Mouse (Mus musculus) liver, adult 2 months (tissue): ENCODE results near the gene Aars2. TPM values are rescaled to one million over a fixed set of nuclear protein-coding genes. Genes with fewer than 3 reads are reported as not detected.

ENCODE experiments used
- DNase-seq: peaks from one replicate; pipeline ENCODE4 v3.0.0-alpha.2; 2011; ENCODE audit warnings: low read depth, low spot score; ENCODE audit errors: extremely low read depth
- H3K27ac ChIP-seq: fragments of 200-500 bp; replicated peaks from 2 replicates; pipeline ENCODE4 v1.5.1; 2012; ENCODE audit warnings: low read depth, mild to moderate bottlenecking, control low read depth, inconsistent platforms, low read length; ENCODE audit not compliant: insufficient read depth
- H3K27me3 ChIP-seq: fragments of 200-500 bp; 2 replicates; pipeline ENCODE4 v1.6.1; 2012; ENCODE audit warnings: mild to moderate bottlenecking, moderate library complexity, low read length, inconsistent platforms; ENCODE audit not compliant: control insufficient read depth, insufficient read depth
- H3K36me3 ChIP-seq: fragments of 200-500 bp; 2 replicates; pipeline ENCODE4 v1.6.1; 2012; ENCODE audit warnings: low read length, inconsistent platforms; ENCODE audit not compliant: control insufficient read depth, insufficient read depth
- H3K4me1 ChIP-seq: fragments of 200-500 bp; 2 replicates; pipeline ENCODE4 v1.6.1; 2011; ENCODE audit warnings: low read length; ENCODE audit not compliant: control insufficient read depth, insufficient read depth
- H3K4me3 ChIP-seq: fragments of 200-500 bp; 2 replicates; pipeline ENCODE4 v1.5.1; 2011; ENCODE audit warnings: low read depth, mild to moderate bottlenecking, control low read depth, low read length, moderate library complexity; ENCODE audit not compliant: insufficient read depth
- H3K79me2 ChIP-seq: fragments of 200-500 bp; 2 replicates; pipeline ENCODE4 v1.6.1; 2012; ENCODE audit warnings: inconsistent platforms, mild to moderate bottlenecking, low read length, moderate library complexity; ENCODE audit not compliant: control insufficient read depth, insufficient read depth
- H3K9ac ChIP-seq: fragments of 200-500 bp; 2 replicates; pipeline ENCODE4 v1.6.1; 2012; ENCODE audit warnings: low read depth, mild to moderate bottlenecking, control low read depth, inconsistent platforms, low read length
- CTCF ChIP-seq: fragments of 200-500 bp; IDR thresholded peaks from 2 replicates; pipeline ENCODE4 v1.5.1; 2011; ENCODE audit warnings: low read depth, low read length, control low read depth
- POLR2A ChIP-seq: fragments of 200-500 bp; IDR thresholded peaks from 2 replicates; pipeline ENCODE4 v1.6.1; 2011; ENCODE audit warnings: low read length, control low read depth; ENCODE audit not compliant: insufficient read depth; ENCODE audit errors: extremely low read depth
- WGBS: fragments of 180-500 bp; shearing (Covaris S2); methylation state at CpG from one replicate; pipeline ENCODE4 v1.1.7; 2018; 5-methylcytosine and 5-hydroxymethylcytosine counted together
- polyA plus RNA-seq: library from polyadenylated mRNA; depleted of rRNA; stranded (reverse); fragments of >200 nt; gene quantifications from 2 replicates; pipeline ENCODE4 v1.2.3, GENCODE M21; 2012
- total RNA-seq: library from RNA; depleted of rRNA; stranded (reverse); fragments of >200 nt; gene quantifications from 2 replicates; pipeline ENCODE4 v1.2.3, GENCODE M21; 2014

Gene Aars2
- total and polyA plus RNA-seq, 2 experiments: 10.6 to 21.4 TPM

DNA sequence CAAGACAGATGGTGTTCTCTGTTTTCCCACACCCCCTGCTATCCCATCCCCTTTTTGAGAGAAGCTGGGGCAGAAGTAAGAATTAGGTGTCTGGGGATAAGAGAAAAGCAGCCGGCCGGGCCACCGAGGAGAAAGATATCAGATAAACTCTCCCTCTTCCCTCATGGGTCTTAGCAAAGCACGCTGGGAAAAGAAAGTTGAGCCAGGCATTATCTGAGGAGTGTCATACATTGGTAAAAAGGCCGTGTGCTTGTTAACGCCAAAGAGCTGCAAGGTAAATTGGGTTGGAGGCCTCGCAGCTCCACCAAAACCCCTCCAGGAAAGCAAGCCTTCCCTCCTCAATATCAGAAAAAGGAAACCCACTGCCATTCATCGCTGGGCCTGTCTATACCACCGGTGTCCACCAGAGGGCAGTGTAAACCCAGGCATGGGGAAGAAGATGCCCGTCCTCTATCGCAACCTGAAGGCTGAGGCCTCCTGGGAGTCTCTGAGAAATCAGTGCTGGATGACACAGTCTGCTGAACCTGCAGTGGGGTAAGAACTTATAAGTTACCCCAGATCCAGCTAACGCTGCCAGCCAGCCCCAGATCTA, 28.3 kb upstream of the Aars2 start:
- Histone ChIP-seq H3K36me3 (no peaks in the 10 kb centered on the region), H3K9ac (no peak overlapping the region), H3K4me3 (no peak overlapping the region), H3K79me2 (no peaks in the 10 kb centered on the region), H3K27ac (no peak overlapping the region), H3K4me1 (no peaks in the 10 kb centered on the region), H3K27me3 (no peaks in the 10 kb centered on the region)
- WGBS: 9% methylated on average over 12 of the region's 12 CpGs
- TF ChIP-seq POLR2A (no peak), CTCF (peak; percentile 96)
- DNase-seq: peak; percentile 27

DNA sequence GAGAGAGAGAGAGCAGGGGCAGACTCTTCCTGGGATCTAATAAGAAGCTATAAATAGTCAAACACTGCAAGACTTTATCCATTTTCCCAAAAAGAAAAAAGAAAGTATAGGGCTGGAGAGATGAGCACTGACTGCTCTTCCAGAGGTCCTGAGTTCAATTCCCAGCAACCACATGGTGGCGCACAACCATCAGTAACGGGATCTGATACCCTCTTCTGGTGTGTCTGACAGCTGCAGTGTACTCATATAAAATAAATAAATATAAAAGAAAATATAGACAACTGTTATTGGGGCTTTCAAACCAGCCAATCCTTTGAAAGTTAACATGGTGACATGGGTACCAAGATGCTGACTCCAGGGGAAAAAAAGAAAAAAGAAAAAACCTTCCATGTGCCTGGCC, 26.2 kb upstream of the Aars2 start:
- DNase-seq: no peak
- Histone ChIP-seq H3K4me1 (no peaks in the 10 kb centered on the region), H3K9ac (no peak overlapping the region), H3K27ac (no peak overlapping the region), H3K79me2 (no peaks in the 10 kb centered on the region), H3K36me3 (no peaks in the 10 kb centered on the region), H3K27me3 (no peaks in the 10 kb centered on the region), H3K4me3 (no peak overlapping the region)
- TF ChIP-seq POLR2A (no peak), CTCF (peak; percentile 35; the same call in 1 of the 2 replicates)
- WGBS: 22% methylated on average over 2 of the region's 2 CpGs

DNA sequence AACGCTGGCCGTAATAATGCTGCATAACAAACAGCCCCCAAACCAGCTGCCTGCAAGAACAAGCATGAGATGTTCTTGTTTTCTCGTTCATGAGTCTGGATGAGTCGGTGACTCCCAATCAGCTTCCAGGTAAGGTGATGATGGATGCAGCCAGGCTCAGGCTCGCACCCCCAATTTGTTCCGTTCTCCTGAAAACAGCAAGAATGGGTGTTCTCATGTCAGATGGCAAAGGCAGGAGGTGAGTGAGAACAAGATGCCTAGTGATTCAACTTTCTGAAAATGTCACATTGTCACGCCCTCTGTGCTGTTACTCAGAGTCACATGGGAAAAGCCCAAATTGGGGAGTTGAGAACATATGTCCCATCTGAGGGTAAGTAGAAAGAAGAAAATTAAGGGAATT, 21.1 kb upstream of the Aars2 start:
- TF ChIP-seq POLR2A (no peak), CTCF (no peak)
- H3K79me2 ChIP-seq: no peaks in the 10 kb centered on the region
- no peaks in the 10 kb centered on the region for H3K4me1 ChIP-seq
- no peaks in the 10 kb centered on the region for H3K36me3 ChIP-seq
- H3K9ac ChIP-seq: no peak overlapping the region
- 84% methylated on average over 7 of the region's 7 CpGs for WGBS
- DNase-seq: no peak
- no peak overlapping the region for H3K4me3 ChIP-seq
- H3K27me3 ChIP-seq: no peaks in the 10 kb centered on the region
- no peak overlapping the region for H3K27ac ChIP-seq

DNA sequence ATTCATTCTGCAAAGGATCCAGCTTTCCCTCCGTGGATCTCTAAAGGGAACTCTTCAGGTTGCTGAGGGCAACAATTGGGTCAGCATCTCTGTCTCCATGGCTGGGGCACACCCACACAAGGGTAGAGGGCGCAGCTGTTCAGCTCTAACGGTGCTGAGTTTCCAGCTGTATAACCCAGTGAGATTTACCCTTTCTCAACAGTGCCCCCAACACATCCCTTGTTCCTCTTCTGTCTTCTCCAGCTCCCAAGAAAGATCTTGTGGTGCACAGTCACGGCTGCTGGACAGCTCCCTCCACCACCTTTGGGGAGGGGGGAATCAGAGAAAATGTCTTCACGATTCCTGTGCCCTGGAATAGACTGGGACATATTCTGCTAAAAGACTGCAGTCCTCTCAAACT, 19.4 kb upstream of the Aars2 start:
- H3K79me2 ChIP-seq: no peaks in the 10 kb centered on the region
- DNase-seq: no peak
- WGBS: 15% methylated on average over 5 of the region's 5 CpGs
- H3K27me3 ChIP-seq: no peaks in the 10 kb centered on the region
- no peaks in the 10 kb centered on the region for H3K4me1 ChIP-seq
- H3K36me3 ChIP-seq: no peaks in the 10 kb centered on the region
- no peak overlapping the region for H3K9ac ChIP-seq
- H3K4me3 ChIP-seq: no peak overlapping the region
- no peak overlapping the region for H3K27ac ChIP-seq
- TF ChIP-seq POLR2A (no peak), CTCF (no peak)

DNA sequence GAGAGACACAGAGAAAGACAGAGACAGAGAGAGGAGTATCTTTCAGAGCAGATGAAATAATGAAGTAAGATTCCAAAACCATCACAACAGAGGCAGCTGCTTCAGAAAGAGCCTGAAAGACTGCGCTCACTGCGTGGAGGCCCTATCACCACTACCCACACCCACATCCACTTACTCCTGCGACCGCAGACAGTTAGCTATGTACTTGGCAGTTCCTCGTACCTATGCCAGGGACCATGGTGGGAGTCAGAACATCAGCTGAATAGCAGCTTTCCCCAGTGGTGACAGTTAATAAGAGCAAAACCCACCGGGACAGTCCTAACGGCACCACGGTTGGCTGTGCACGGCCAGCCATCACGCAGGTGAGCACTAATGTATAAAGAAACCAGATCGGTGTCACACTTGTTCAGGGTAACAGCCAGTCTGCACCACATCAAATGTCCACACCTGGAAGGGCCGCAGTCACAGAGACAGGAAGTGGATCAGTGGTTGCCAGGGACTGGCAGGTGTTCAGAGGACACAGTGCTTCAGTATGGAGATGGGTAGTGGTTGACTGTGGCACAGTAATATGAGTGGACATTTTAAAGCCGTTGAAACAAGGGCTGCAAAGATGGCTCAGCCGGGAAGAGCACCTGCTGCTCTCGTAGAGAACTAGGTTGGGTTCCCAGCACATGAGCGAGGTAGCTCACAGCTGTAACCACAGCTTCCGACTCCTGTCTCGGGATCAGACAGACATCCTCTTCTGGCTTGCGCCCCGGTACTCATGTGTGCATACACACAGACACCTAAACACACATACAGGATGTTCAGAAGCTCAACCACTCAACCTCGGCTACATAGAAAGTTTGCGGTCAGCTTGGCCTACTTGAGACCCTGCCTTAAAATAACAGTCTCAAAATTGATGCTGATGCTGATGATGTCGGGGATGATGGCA, 18.1 kb upstream of the Aars2 start:
- no peak overlapping the region for H3K4me3 ChIP-seq
- H3K36me3 ChIP-seq: no peaks in the 10 kb centered on the region
- TF ChIP-seq POLR2A (no peak), CTCF (no peak)
- WGBS: 84% methylated on average over 23 of the region's 23 CpGs
- H3K9ac ChIP-seq: no peak overlapping the region
- H3K27me3 ChIP-seq: no peaks in the 10 kb centered on the region
- no peaks in the 10 kb centered on the region for H3K79me2 ChIP-seq
- H3K4me1 ChIP-seq: no peaks in the 10 kb centered on the region
- no peak overlapping the region for H3K27ac ChIP-seq
- no peak for DNase-seq

DNA sequence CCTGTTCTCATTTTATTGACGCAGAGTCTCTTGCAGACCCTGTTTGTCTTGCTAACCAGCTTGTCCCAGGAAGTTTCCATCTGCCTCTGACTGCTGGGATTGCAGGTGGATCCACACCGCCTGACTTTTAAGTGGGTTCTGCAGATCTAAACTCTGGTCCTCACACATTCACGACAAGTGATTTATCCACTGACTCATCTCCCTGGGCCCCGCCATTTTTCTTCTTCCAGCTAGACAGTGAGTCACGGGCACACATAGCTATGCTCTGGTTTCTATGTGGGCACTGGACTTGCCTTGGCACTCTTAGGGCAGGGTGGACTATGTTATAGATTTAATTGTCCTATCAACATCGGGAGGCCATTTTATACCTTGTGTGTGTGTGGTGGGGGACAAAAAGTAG, 16.9 kb upstream of the Aars2 start:
- H3K4me1 ChIP-seq: no peaks in the 10 kb centered on the region
- no peak for DNase-seq
- H3K4me3 ChIP-seq: no peak overlapping the region
- no peak for TF ChIP-seq CTCF
- no peak for TF ChIP-seq POLR2A
- no peaks in the 10 kb centered on the region for H3K36me3 ChIP-seq
- WGBS: 79% methylated on average over 6 of the region's 6 CpGs
- H3K27me3 ChIP-seq: no peaks in the 10 kb centered on the region
- H3K27ac ChIP-seq: no peak overlapping the region
- no peak overlapping the region for H3K9ac ChIP-seq
- no peaks in the 10 kb centered on the region for H3K79me2 ChIP-seq
